Mouse (Mus musculus): Measurements from ENCODE around the gene Fip1l1. TPM values are rescaled to one million over a fixed set of nuclear protein-coding genes. Genes with fewer than 3 reads are reported as not detected.

The Fip1l1 gene
- polyA plus RNA-seq, 1 experiment from 2014 or later, result 84.8 TPM

DNA sequence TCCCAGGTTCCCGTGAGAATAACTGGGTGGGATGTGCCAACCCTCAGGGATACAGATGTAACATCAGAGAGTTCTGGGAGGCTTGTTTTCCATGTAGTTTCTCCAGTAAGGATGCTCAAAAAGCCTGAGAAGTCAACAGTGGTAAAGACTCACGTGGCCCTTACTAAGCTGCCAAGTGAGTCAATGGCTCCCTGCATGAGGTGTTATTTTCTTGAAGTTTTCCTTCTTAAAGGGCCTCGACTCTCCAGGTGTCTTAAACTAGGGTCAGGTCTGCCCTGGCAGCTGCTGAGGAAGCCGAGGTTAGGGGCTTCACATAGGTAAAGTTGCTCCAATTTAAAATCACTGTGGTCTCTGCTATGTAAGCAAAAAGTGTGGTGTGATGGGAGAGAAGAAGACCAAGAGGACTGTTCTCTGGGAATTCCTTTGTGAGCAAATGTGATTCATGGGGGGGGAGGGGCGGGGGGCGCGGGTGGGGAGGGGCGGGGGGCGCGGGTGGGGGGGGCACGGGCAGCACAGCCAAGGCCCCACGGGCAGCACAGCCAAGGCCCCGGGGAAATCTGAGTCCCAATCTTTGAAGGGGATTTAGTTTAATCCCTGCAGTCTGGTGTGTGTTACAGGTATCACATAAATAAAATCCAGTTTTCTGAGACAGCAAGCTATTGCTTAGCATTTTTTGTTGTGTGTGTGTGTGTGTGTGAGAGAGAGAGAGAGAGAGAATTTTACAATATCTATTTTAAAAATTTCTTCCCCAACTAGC, 82.7 kb downstream of the Fip1l1 start:
- H3K4me1 ChIP-seq (replicated peaks), result peaks cover 23% of the 10 kb centered on the region
- 0 out of 2 replicates have a peak, but pooled peaks cover 3% of the 10 kb centered on the region for H3K27me3 ChIP-seq (replicated peaks)
- ATAC-seq (ENCODE audit: insufficient number of reproducible peaks, low FRiP score), result no peak
- H3K27ac ChIP-seq (ENCODE audit: poor library complexity, severe bottlenecking), result no peak overlapping the region
- H3K9me3 ChIP-seq (replicated peaks), result no peaks in the 10 kb centered on the region
- no peak overlapping the region for H3K9ac ChIP-seq
- no peak overlapping the region for H3K4me2 ChIP-seq
- no peak overlapping the region for H3K4me3 ChIP-seq
- 68% methylated on average over 10 of the region's 13 CpGs for WGBS
- H3K36me3 ChIP-seq, result no peaks in the 10 kb centered on the region

- ATAC-seq (ENCODE audit: insufficient number of reproducible peaks, low FRiP score), result no peak
- Histone ChIP-seq H3K4me3 (no peak overlapping the region), H3K9ac (no peak overlapping the region), H3K36me3 (no peaks in the 10 kb centered on the region), H3K27me3 (replicated peaks) (0 out of 2 replicates have a peak, but pooled peaks cover 3% of the 10 kb centered on the region), H3K27ac (ENCODE audit: poor library complexity, severe bottlenecking) (no peak overlapping the region), H3K9me3 (replicated peaks) (no peaks in the 10 kb centered on the region), H3K4me1 (replicated peaks) (peaks cover 19% of the 10 kb centered on the region), H3K4me2 (no peak overlapping the region)
- 75% methylated on average over 3 of the region's 3 CpGs for WGBS
These were observed 83.4 kb downstream of the Fip1l1 start for GRCm38 (mm10) chr5:74618573-74619059.

- no peak overlapping the region for H3K9ac ChIP-seq
- no peak overlapping the region for H3K4me3 ChIP-seq
- H3K4me1 ChIP-seq (replicated peaks), result peaks cover 24% of the 10 kb centered on the region
- no peaks in the 10 kb centered on the region for H3K36me3 ChIP-seq
- WGBS, result 27% methylated on average over 7 of the region's 7 CpGs
- no peaks in the 10 kb centered on the region for H3K9me3 ChIP-seq (replicated peaks)
- H3K27ac ChIP-seq (ENCODE audit: poor library complexity, severe bottlenecking), result peak overlapping the region; percentile 42; the same call in 1 of the 2 replicates
- H3K27me3 ChIP-seq (replicated peaks), result no peaks in the 10 kb centered on the region
- ATAC-seq (ENCODE audit: insufficient number of reproducible peaks, low FRiP score), result no peak
- no peak overlapping the region for H3K4me2 ChIP-seq
These were observed 86.6 kb downstream of the Fip1l1 start for GRCm38 (mm10) chr5:74621691-74622470.

- Histone ChIP-seq H3K27ac (ENCODE audit: poor library complexity, severe bottlenecking) (no peak overlapping the region), H3K9ac (no peak overlapping the region), H3K4me1 (replicated peaks) (peaks cover 24% of the 10 kb centered on the region), H3K36me3 (no peaks in the 10 kb centered on the region), H3K9me3 (replicated peaks) (no peaks in the 10 kb centered on the region), H3K4me2 (no peak overlapping the region), H3K4me3 (no peak overlapping the region), H3K27me3 (replicated peaks) (no peaks in the 10 kb centered on the region)
- 86% methylated on average over 14 of the region's 14 CpGs for WGBS
- no peak for ATAC-seq (ENCODE audit: insufficient number of reproducible peaks, low FRiP score)
These were observed 88.2 kb downstream of the Fip1l1 start for GRCm38 (mm10) chr5:74623316-74624000.

DNA sequence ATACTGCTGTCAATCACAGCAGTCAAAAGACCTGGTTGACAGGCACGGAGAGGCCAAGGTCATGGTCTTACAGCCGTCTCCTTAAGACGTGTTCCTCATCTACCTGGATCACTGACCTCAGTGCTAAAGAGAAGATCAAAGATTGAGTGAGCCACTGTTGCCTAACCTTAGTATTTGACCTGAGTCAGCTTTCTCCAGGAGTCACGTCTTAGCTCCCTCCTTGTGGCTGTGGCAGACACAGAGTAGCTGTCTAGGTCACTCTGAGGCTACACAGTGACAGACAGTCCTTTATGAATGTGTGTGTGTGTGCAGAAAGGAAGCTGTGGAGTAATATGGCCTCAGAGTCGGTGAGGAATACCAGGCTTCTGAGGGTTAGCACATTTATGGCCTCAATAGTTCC, 89.1 kb downstream of the Fip1l1 start:
- no peak overlapping the region for H3K4me3 ChIP-seq
- no peak for ATAC-seq (ENCODE audit: insufficient number of reproducible peaks, low FRiP score)
- H3K4me2 ChIP-seq, result no peak overlapping the region
- H3K9ac ChIP-seq, result no peak overlapping the region
- 41% methylated on average over 5 of the region's 5 CpGs for WGBS
- H3K9me3 ChIP-seq (replicated peaks), result no peaks in the 10 kb centered on the region
- H3K4me1 ChIP-seq (replicated peaks), result peaks cover 27% of the 10 kb centered on the region
- no peaks in the 10 kb centered on the region for H3K27me3 ChIP-seq (replicated peaks)
- no peak overlapping the region for H3K27ac ChIP-seq (ENCODE audit: poor library complexity, severe bottlenecking)
- no peaks in the 10 kb centered on the region for H3K36me3 ChIP-seq

DNA sequence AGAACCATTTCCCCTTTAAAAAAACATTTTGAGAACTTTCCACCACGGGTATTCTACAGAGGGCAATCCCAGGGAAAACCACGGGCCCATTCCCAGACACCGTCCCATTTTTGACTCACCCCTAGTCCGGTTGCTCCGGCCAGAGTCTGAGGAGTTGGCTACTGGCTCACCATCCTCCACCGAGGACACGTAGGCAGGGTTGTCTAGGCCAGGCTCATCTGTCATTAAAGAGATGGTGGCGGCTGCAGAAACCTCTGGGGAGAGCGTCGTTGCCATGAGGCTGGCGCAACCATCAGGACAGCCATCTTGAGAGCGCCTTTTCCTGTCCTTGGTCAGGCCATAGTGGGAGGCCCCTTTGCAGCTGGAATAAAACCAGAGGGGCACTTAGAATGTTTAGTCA, 92.8 kb downstream of the Fip1l1 start:
- no peaks in the 10 kb centered on the region; the same call in 1 of the 2 replicates for H3K27me3 ChIP-seq (replicated peaks)
- WGBS, result 88% methylated on average over 12 of the region's 12 CpGs
- ATAC-seq (ENCODE audit: insufficient number of reproducible peaks, low FRiP score), result no peak
- no peak overlapping the region for H3K27ac ChIP-seq (ENCODE audit: poor library complexity, severe bottlenecking)
- H3K9me3 ChIP-seq (replicated peaks), result no peaks in the 10 kb centered on the region
- H3K4me2 ChIP-seq, result no peak overlapping the region
- H3K36me3 ChIP-seq, result no peaks in the 10 kb centered on the region
- peaks cover 17% of the 10 kb centered on the region for H3K4me1 ChIP-seq (replicated peaks)
- H3K9ac ChIP-seq, result no peak overlapping the region
- no peak overlapping the region for H3K4me3 ChIP-seq

- Histone ChIP-seq H3K4me1 (replicated peaks) (0 out of 2 replicates have a peak, but pooled peaks cover 3% of the 10 kb centered on the region), H3K36me3 (no peaks in the 10 kb centered on the region), H3K4me2 (no peak overlapping the region), H3K27me3 (replicated peaks) (peaks cover 12% of the 10 kb centered on the region; the same call in 1 of the 2 replicates), H3K27ac (ENCODE audit: poor library complexity, severe bottlenecking) (no peak overlapping the region), H3K9ac (no peak overlapping the region), H3K9me3 (replicated peaks) (no peaks in the 10 kb centered on the region), H3K4me3 (no peak overlapping the region)
- WGBS, result 57% methylated on average over 17 of the region's 17 CpGs
- no peak for ATAC-seq (ENCODE audit: insufficient number of reproducible peaks, low FRiP score)
These were observed 97.3 kb downstream of the Fip1l1 start for GRCm38 (mm10) chr5:74632369-74633114.

DNA sequence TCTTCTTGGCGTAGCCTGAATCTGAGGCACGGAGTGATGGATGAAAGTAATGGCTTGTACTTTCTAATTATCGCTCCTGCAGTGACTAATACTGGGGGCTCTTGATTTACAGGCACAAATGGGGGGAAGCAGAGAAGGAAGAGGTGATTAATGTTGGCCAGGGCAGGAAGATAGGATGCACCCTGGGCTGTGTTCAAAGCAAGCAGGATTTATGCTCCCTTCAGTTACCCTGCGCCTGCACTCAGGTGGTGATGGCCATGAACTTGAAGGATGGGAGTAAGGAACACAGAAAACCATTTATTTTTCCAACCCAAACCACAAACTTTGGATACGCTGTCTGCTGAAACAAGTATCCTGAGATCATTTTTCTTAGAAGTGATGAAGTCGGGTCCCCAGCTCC, 98.2 kb downstream of the Fip1l1 start:
- Histone ChIP-seq H3K27ac (ENCODE audit: poor library complexity, severe bottlenecking) (no peak overlapping the region), H3K4me3 (no peak overlapping the region), H3K4me2 (no peak overlapping the region), H3K9ac (no peak overlapping the region), H3K9me3 (replicated peaks) (no peaks in the 10 kb centered on the region), H3K4me1 (replicated peaks) (0 out of 2 replicates have a peak, but pooled peaks cover 3% of the 10 kb centered on the region), H3K36me3 (no peaks in the 10 kb centered on the region), H3K27me3 (replicated peaks) (peaks cover 12% of the 10 kb centered on the region; the same call in 1 of the 2 replicates)
- 80% methylated on average over 6 of the region's 6 CpGs for WGBS
- ATAC-seq (ENCODE audit: insufficient number of reproducible peaks, low FRiP score), result no peak

GRCm38 (mm10) chr5:74634391-74634790, 99.1 kb downstream of the Fip1l1 start:
- H3K36me3 ChIP-seq, result no peaks in the 10 kb centered on the region
- 76% methylated on average over 3 of the region's 3 CpGs for WGBS
- no peak overlapping the region for H3K4me2 ChIP-seq
- no peaks in the 10 kb centered on the region for H3K9me3 ChIP-seq (replicated peaks)
- no peak overlapping the region for H3K4me3 ChIP-seq
- no peak for ATAC-seq (ENCODE audit: insufficient number of reproducible peaks, low FRiP score)
- H3K27me3 ChIP-seq (replicated peaks), result peaks cover 12% of the 10 kb centered on the region; the same call in 1 of the 2 replicates
- no peak overlapping the region for H3K27ac ChIP-seq (ENCODE audit: poor library complexity, severe bottlenecking)
- no peaks in the 10 kb centered on the region for H3K4me1 ChIP-seq (replicated peaks)
- no peak overlapping the region for H3K9ac ChIP-seq

DNA sequence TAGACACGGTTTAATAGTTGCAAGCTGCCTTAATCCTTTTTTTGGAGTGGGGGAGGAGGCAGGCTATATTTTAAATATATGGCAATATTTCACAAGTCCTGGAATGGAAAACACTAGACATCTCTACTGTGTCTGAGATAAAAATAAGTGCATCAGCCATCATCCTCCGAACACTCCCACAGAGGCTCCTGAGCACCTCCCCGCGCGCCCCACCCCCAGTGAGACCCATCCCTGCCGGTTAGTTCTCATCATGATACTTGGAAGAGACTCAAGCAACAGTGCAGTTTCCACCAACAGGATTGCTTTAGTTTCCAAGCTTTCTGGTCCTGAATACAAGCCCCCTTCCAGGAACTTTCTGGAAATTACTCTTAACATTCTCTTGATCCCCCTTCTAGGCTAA, 104.3 kb downstream of the Fip1l1 start:
- H3K4me3 ChIP-seq, result no peak overlapping the region
- peaks cover 13% of the 10 kb centered on the region; the same call in 1 of the 2 replicates for H3K27me3 ChIP-seq (replicated peaks)
- 79% methylated on average over 6 of the region's 6 CpGs for WGBS
- H3K27ac ChIP-seq (ENCODE audit: poor library complexity, severe bottlenecking), result no peak overlapping the region
- H3K9me3 ChIP-seq (replicated peaks), result no peaks in the 10 kb centered on the region
- no peak for ATAC-seq (ENCODE audit: insufficient number of reproducible peaks, low FRiP score)
- H3K36me3 ChIP-seq, result no peaks in the 10 kb centered on the region
- H3K4me1 ChIP-seq (replicated peaks), result 0 out of 2 replicates have a peak, but pooled peaks cover 4% of the 10 kb centered on the region
- H3K9ac ChIP-seq, result no peak overlapping the region
- H3K4me2 ChIP-seq, result no peak overlapping the region

Data from heart, embryonic 12.5 days (tissue).